Mouse (Mus musculus) kidney, postnatal 14 days (tissue): ENCODE measurements around the gene Msto1.
"Not testable (repeated sequence)": the region's sequence is repeated elsewhere in the genome, so short reads cannot be mapped to it uniquely, and the experiment has no call there.

Experiments used
- DNase-seq: peaks from one replicate; pipeline ENCODE4 v3.0.0; 2022; ENCODE audit warnings: mixed read lengths

The Msto1 gene

DNA sequence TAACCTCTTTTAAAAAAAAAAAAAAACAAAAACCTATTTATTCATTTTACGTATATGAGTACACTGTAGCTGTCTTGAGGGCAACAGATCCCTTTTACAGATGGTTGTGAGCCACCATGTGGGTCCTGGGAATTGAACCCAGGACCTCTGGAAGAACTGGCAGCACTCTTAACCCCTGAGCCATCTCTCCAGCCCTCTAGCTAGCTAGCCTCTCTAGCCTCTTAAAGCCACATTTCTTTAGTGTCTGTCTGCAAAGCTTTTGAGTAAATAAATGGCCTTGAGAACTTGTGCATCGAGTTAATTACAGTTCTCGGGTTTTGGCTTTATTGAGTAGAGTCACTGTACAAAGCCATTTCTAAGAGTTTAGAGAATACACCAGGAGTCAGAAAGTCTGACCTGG is 9.0 kb downstream of the Msto1 start:
- no peak for DNase-seq

DNA sequence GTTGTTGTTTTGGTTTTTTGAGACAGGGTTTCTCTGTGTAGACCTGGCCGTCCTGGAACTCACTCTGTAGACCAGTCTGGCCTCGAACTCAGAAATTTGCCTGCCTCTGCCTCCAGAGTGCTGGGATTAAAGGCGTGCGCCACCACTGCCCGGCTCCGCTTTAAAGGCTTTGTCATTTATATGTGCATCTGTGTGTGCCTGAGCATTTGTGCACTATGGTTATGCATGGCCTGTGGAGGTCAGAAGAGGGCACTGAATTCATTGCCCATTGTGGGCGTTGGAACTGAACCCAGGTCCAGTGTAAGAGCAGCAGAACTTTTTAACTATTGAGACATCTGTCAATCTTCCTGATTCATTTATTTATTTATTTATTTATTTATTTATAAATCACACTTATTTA is 20.8 kb downstream of the Msto1 start:
- not testable (repeated sequence) for DNase-seq

GRCm38 (mm10) chr3:88882536-88882935 is 31.3 kb downstream of the Msto1 start:
- DNase-seq, result not testable (repeated sequence)

GRCm38 (mm10) chr3:88868449-88868848 is 45.4 kb downstream of the Msto1 start:
- DNase-seq, result not testable (repeated sequence)

- not testable (repeated sequence) for DNase-seq
Observed at GRCm38 (mm10) chr3:88867177-88867576, 46.6 kb downstream of the Msto1 start.

- not testable (repeated sequence) for DNase-seq
Observed at GRCm38 (mm10) chr3:88866735-88867134, 47.1 kb downstream of the Msto1 start.

- no peak for DNase-seq
Observed at GRCm38 (mm10) chr3:88862129-88862528, 51.7 kb downstream of the Msto1 start.

DNA sequence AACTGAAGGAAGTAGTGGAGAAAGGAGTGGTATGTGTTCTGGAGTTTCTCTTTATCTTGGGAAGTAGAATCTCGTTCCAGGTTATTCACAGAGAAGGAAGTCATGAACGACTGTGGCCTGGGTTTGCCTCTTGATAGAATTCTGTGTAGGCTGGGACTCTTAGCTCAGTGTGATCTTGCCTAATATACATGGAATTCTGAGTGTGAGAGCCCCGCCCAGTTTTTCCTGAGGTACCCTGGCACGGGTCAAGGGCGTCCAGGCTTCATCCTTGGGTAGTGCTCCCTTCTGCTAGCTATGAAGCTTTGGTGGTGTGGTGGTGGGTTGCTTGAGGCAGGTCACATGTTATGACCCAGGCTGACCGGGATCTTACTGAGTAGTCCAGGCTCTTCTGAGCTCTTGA is 58.0 kb downstream of the Msto1 start:
- no peak for DNase-seq
